Mouse (Mus musculus) testis, adult 10 weeks (tissue): ENCODE measurements around the gene Polk. TPM values are rescaled to one million over a fixed set of nuclear protein-coding genes. Genes with fewer than 3 reads are reported as not detected.

Source experiments
- polyA plus RNA-seq: library from polyadenylated mRNA; stranded (reverse); fragments of 350-450 nt; fragmentation: Illumina TruSeq; extraction: RNeasy Lipid Tissue Mini Kit (QIAGEN cat#74804); gene quantifications from one replicate; pipeline ENCODE4 v1.2.3, GENCODE M21; 2014; ENCODE audit warnings: low read depth, low replicate concordance

Gene Polk
- 163 TPM for polyA plus RNA-seq

GRCm38 (mm10) chr13:96542081-96542889 is at the start of gene Polk, which contains the start of gene Col4a3bp:
Polk (minus strand) TSS chr13:96542579.
Col4a3bp (plus strand) TSS chr13:96542618.

GRCm38 (mm10) chr13:96490433-96490832 is 51.9 kb downstream of the Polk start, which contains the start of gene Gm17622:
Gm17622 (plus strand) TSS chr13:96490733.

GRCm38 (mm10) chr13:96470957-96471356 is 71.4 kb downstream of the Polk start, which contains the start of gene Ankdd1b:
Ankdd1b (minus strand) TSS chr13:96471198.

Other genes starting within 250 kb of the Polk start
- 30.0 TPM for gene Poc5, start 154.3 kb downstream of the Polk start, polyA plus RNA-seq
- gene Ankdd1b, start 71.4 kb downstream of the Polk start, polyA plus RNA-seq, result 1.3 TPM
- gene Gm17622, start 51.8 kb downstream of the Polk start, polyA plus RNA-seq, result not detected
- gene Col4a3bp, start within 50 bp of the Polk start, polyA plus RNA-seq, result 209 TPM
- 40.4 TPM for gene Hmgcr, start 128.4 kb upstream of the Polk start, polyA plus RNA-seq
- 80.4 TPM for gene Ankrd31, start 205.7 kb upstream of the Polk start, polyA plus RNA-seq